Mouse (Mus musculus) right cerebral cortex, postnatal 14 days (tissue): ENCODE results near the gene Epha7.

Experiments used
- DNase-seq: peaks from one replicate; pipeline ENCODE4 v3.0.0; 2022

Epha7 gene

GRCm38 (mm10) chr4:28901496-28901895, 88.6 kb downstream of the Epha7 start:
- no peak for DNase-seq

- DNase-seq, result no peak
Measured at GRCm38 (mm10) chr4:28902004-28902704, 89.2 kb downstream of the Epha7 start.

- no peak for DNase-seq
Measured at GRCm38 (mm10) chr4:28906985-28907384, 94.1 kb downstream of the Epha7 start.

- DNase-seq, result no peak
Measured at GRCm38 (mm10) chr4:28910127-28910526, 97.2 kb downstream of the Epha7 start.

- no peak for DNase-seq
Measured at GRCm38 (mm10) chr4:28912028-28912427, 99.1 kb downstream of the Epha7 start.

- DNase-seq, result no peak
Measured at GRCm38 (mm10) chr4:28913613-28914012, 100.7 kb downstream of the Epha7 start.

- DNase-seq, result no peak
Measured at GRCm38 (mm10) chr4:28920645-28921044, 107.7 kb downstream of the Epha7 start.

GRCm38 (mm10) chr4:28926072-28926471, 113.1 kb downstream of the Epha7 start:
- DNase-seq, result no peak

GRCm38 (mm10) chr4:28933431-28933830, 120.5 kb downstream of the Epha7 start:
- DNase-seq, result no peak

GRCm38 (mm10) chr4:28934802-28935201, 121.9 kb downstream of the Epha7 start:
- no peak for DNase-seq

- DNase-seq, result no peak
Measured at GRCm38 (mm10) chr4:28935567-28935966, 122.6 kb downstream of the Epha7 start.

- no peak for DNase-seq
Measured at GRCm38 (mm10) chr4:28940710-28941109, 127.8 kb downstream of the Epha7 start.

GRCm38 (mm10) chr4:28944237-28944636, 131.3 kb downstream of the Epha7 start:
- no peak for DNase-seq

GRCm38 (mm10) chr4:28960889-28961560, 148.1 kb downstream of the Epha7 start:
- no peak for DNase-seq

- no peak for DNase-seq
Measured at GRCm38 (mm10) chr4:28967584-28968315, 154.8 kb downstream of the Epha7 start.

GRCm38 (mm10) chr4:28998462-28999286, 185.7 kb downstream of the Epha7 start:
- no peak for DNase-seq

- no peak for DNase-seq
Measured at GRCm38 (mm10) chr4:28999287-28999595, 186.3 kb downstream of the Epha7 start.

GRCm38 (mm10) chr4:29010333-29010732, 197.4 kb downstream of the Epha7 start:
- no peak for DNase-seq
